Mouse (Mus musculus) olfactory bulb, adult 2 months (tissue): Measurements from ENCODE around the gene Ccdc146.

Source experiments
- CTCF ChIP-seq: fragments of 200-500 bp; IDR thresholded peaks from 2 replicates; pipeline ENCODE4 v1.5.1; 2012; ENCODE audit warnings: low read depth, mild to moderate bottlenecking, low read length, moderate library complexity; ENCODE audit not compliant: insufficient read depth
- POLR2A ChIP-seq: fragments of 200-500 bp; IDR thresholded peaks from 2 replicates; pipeline ENCODE4 v1.6.1; 2012; ENCODE audit warnings: mild to moderate bottlenecking, low read depth, low read length, moderate library complexity; ENCODE audit not compliant: insufficient read depth

GRCm38 (mm10) chr5:21467387-21467786, 42.9 kb upstream of the Ccdc146 start:
- TF ChIP-seq CTCF (no peak), POLR2A (no peak)
